Mouse (Mus musculus): Measurements from ENCODE around the gene Nrn1l.

DNA sequence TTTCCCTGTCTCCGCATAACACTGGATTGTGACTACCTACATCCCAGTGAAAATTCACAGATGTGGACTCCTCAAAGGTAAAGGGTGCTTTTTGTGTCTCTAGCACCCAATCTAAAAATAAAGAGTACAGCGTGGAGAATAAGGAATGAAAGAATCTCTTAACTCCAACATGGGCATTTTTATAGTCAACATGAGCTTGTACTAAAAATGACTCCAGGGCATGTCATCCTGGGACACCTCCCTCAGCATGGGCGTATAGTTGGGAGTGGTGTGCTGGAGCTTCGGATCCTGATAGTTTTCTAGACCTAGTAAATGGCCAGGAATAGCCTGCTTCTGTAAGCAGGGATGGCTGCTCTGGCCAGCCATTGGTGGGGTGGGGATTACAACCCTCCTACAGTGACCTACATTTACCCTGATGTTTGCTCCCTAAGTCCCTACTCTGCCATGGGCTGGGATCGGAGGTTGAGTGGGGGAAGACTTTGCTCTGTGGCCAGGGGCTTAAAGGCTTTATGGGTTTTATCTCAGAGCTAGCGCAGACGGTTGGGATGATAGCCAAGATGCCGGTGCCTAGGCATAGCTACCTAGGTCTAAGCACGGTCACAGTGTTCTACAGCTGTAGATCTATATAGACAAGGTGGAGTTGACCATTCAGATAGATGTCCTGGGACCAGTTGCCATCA, 4.6 kb downstream of the Nrn1l start:
- TF ChIP-seq GATA1 (IDR thresholded peaks at IDR 0.05; ENCODE audit: borderline replicate concordance, low read length): no peak
- no peak for TF ChIP-seq FLI1 (IDR thresholded peaks at IDR 0.05; ENCODE audit: low read length)
